Mouse (Mus musculus): ENCODE data around the gene Gm3336.

Gm3336 gene

GRCm38 (mm10) chr8:70763354-70763753, 45.0 kb downstream of the Gm3336 start:
- DNase-seq (ENCODE audit: low spot score in 2 of 2) = peak in 1 of 2 experiments; percentile 55

GRCm38 (mm10) chr8:70764026-70764425, 45.7 kb downstream of the Gm3336 start:
- no peak for DNase-seq (ENCODE audit: low spot score in 2 of 2)

GRCm38 (mm10) chr8:70764676-70765075, 46.3 kb downstream of the Gm3336 start:
- DNase-seq (ENCODE audit: low spot score in 2 of 2) = no peak

DNA sequence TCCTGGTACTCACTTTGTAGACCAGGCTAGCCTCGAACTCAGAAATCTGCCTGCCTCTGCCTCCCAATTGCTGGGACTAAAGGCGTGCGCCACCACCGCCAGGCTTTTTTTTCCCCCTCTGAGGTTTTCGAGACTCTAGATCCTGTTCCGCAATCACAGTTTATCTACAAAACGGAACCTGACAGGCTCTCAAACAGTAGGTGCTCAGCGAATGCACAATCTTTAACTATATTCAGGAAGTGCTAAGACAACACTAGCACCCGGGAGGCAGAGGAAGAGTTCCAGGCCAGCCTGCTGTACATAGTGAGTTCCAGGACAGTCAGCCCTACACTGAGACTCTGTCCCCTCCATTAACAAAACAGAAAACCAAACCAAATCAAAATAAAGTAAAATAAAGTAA, 47.0 kb downstream of the Gm3336 start:
- no peak for DNase-seq (ENCODE audit: low spot score in 2 of 2)

DNA sequence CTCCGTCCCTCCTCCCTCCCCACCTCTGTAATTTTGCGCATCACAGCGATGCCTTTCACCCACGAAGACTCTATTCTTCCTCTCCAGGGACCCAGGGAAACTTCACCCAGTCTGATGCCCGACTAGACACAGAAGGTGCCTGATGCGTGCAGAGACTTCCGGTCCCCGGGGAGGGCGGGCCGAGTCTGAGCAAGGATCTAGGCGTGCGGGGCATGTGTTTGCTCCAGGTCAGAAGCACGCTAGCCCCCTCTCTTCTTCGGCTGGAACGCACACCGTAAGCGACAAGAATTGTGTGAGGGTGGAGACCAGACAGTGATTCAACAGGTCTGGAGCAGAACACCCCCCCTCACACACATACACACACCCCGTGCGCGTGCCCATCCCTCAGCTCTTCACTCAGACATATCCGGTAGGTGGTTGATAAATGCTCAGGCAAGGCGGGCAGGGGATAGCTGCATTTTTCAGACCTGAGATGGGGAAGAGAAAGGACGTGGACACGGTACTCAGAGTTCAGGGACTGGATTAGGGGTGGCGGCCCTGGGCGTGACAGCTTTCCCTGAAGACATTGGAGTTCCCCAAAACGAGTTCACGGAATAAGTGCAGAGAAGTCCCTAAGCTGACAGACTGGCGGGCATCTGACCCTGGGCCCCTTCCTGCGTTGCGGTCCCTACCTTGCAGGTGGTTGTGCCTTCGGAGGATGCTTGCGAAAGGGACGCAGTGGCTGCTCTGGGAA, 47.7 kb downstream of the Gm3336 start:
- DNase-seq (ENCODE audit: low spot score in 2 of 2) = no peak

- no peak for DNase-seq (ENCODE audit: low spot score in 2 of 2)
These were observed 48.5 kb downstream of the Gm3336 start for GRCm38 (mm10) chr8:70766571-70767440.

DNA sequence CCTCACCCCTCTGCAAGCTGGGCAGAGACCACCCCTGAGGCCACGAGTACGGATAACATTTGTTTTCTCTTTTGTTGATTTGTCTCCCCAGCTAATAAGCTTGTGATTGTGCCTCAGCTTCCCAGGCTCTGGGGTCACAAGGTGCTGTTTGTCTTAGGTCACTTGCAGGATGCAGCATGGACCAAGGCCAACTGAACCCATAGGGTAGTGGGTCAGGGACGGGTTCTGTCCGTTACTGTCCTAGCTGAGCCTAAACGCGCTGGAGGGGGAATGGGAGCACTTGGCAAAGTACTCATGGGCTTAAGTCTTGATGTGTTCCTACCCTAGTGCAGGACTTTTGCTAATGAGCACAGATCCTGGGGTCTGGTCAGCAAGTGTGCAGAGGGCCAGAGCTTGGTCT, 49.2 kb downstream of the Gm3336 start:
- DNase-seq (ENCODE audit: low spot score in 2 of 2) = no peak

DNA sequence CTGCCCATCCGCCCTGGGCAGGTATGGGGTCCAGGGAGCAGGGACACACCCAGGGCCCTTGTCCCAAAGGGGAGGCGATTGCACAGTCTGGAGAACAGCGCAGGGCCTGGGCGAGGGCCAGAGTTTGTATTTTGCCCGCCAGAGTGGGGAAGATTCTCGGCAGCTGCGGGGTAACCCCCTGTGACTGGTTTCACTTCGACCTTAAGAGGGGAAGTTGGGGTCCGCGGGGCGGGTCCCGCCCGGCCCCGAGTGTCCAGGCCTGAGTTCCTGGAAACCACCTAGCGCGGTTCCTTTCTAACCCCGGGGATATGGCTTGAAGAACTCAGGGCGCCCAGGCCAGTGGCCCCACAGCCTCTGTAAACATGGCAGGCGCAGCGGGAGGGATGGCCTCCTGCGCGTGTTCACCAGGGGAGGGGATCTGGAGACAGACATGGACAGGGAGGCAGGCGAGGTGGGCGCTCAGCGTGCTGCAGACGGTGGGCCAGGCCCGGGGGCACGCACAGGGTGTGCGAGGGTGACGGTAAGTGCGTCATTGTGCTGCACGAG, 50.0 kb downstream of the Gm3336 start:
- no peak for DNase-seq (ENCODE audit: low spot score in 2 of 2)

DNA sequence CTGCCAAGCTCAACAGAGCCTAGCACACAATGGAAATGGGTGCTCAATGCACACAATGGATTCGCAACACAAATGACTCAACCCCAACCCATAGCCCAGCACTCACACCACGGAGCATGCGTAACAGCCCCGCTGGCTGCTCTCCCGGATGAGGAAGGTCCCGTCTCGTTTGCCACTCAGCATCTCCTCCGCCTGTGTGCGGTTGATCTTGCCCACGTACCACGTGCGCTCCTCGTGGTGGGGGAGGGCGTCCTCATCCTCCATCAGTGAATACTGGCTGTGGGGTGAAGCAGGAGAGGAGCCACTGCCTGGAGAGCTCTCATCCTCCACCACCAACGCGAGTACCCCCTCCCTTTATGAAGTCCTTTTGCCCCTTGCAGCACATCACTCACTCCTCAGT, 50.6 kb downstream of the Gm3336 start:
- DNase-seq (ENCODE audit: low spot score in 2 of 2) = no peak

- DNase-seq (ENCODE audit: low spot score in 2 of 2) = peak; percentile 90 to 94
These were observed 51.0 kb downstream of the Gm3336 start for GRCm38 (mm10) chr8:70769359-70769758.

DNA sequence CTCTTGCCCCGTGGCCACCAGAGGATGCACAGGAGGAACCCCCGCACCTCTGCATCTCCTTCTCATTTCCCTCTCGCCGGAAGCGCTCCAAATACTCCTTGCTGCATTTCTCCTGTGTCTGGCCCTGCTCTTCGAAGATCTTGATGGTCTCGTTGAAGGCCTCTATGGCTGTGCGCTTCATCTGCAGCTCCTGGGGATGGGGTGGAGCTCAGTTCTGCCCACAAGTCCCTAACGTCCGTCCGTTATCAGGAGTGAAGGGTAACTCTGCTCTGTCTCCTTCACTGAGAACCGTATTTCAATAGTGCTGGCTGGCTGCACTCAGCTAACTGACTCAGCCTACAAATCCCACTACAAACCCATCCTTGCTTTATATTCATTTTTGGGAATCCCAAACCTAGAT, 51.5 kb downstream of the Gm3336 start:
- DNase-seq (ENCODE audit: low spot score in 2 of 2) = no peak

DNA sequence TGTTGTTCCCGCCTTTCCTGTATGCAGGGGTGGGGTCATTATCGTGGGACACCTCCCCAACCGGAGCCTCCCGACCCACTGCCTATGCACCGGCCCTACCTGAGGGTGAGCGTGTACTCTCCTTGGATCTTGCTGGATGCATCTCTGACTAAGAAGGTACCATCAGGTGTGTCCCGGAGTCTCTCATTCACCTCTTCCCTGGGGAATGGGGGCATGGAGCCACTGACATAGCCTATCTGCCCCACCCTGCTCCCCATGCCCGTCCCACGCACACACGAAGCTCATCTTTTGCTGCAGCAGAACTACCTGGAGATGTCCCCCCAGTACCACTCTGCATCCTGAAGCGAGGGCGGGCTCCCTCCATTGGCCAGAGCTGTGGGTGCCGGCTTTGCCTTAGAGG, 52.4 kb downstream of the Gm3336 start:
- no peak for DNase-seq (ENCODE audit: low spot score in 2 of 2)

- DNase-seq (ENCODE audit: low spot score in 2 of 2) = no peak
These were observed 52.9 kb downstream of the Gm3336 start for GRCm38 (mm10) chr8:70771217-70771616.

DNA sequence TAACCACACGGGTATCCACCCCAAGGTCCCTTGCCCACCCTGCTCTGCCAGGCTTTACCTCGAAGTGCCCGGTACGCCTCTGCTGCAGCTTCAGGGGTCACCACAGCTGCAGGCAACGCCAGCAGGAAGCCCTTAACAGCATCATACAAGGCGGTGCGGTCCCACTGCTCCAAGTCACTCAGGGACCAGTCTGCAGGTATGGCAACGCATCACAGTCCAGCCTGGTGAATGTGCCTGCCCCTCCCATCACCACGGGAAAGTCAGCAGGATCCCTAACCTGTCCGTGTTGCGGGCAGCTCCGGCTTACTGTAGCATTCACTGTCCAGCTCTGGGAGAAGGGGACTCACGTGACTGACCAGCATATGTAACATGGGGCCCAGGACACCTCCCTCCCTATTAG, 53.7 kb downstream of the Gm3336 start:
- no peak for DNase-seq (ENCODE audit: low spot score in 2 of 2)

Data from frontal cortex, postnatal 14 days (tissue).